Mouse (Mus musculus): ENCODE measurements at regions not wholly inside any gene's neighbourhood (a gene's known extent, or its start where the extent isn't known, plus 50 kb on each side); places are given as distances from the start of the nearest gene placed in this dataset.

GRCm38 (mm10) chr16:93190301-93190700 lies 364.4 kb upstream of the Runx1 start:
- DNase-seq (ENCODE audit: low spot score in 2 of 2), result no peak

- no peak for DNase-seq (ENCODE audit: low spot score in 2 of 2)
These were observed 363.9 kb upstream of the Runx1 start for GRCm38 (mm10) chr16:93189875-93190274.

GRCm38 (mm10) chr16:93189412-93189811 lies 363.5 kb upstream of the Runx1 start:
- no peak for DNase-seq (ENCODE audit: low spot score in 2 of 2)

- DNase-seq (ENCODE audit: low spot score in 2 of 2), result no peak
These were observed 360.6 kb upstream of the Runx1 start for GRCm38 (mm10) chr16:93186554-93186953.

- DNase-seq (ENCODE audit: low spot score in 2 of 2), result no peak
These were observed 356.7 kb upstream of the Runx1 start for GRCm38 (mm10) chr16:93182656-93183055.

GRCm38 (mm10) chr16:93181497-93181896 lies 355.5 kb upstream of the Runx1 start:
- DNase-seq (ENCODE audit: low spot score in 2 of 2), result no peak

GRCm38 (mm10) chr16:93180213-93180612 lies 354.3 kb upstream of the Runx1 start:
- DNase-seq (ENCODE audit: low spot score in 2 of 2), result no peak

GRCm38 (mm10) chr16:93166667-93167066 lies 340.7 kb upstream of the Runx1 start:
- DNase-seq (ENCODE audit: low spot score in 2 of 2), result no peak

GRCm38 (mm10) chr16:93158526-93159226 lies 332.7 kb upstream of the Runx1 start:
- DNase-seq (ENCODE audit: low spot score in 2 of 2), result no peak

GRCm38 (mm10) chr16:93153545-93154329 lies 327.8 kb upstream of the Runx1 start:
- no peak for DNase-seq (ENCODE audit: low spot score in 2 of 2)

GRCm38 (mm10) chr16:93152765-93153489 lies 327.0 kb upstream of the Runx1 start:
- DNase-seq (ENCODE audit: low spot score in 2 of 2), result no peak

- DNase-seq (ENCODE audit: low spot score in 2 of 2), result no peak
These were observed 326.1 kb upstream of the Runx1 start for GRCm38 (mm10) chr16:93152057-93152456.

GRCm38 (mm10) chr16:93151652-93152051 lies 325.7 kb upstream of the Runx1 start:
- DNase-seq (ENCODE audit: low spot score in 2 of 2), result no peak

GRCm38 (mm10) chr16:93150451-93150850 lies 324.5 kb upstream of the Runx1 start:
- DNase-seq (ENCODE audit: low spot score in 2 of 2), result no peak

GRCm38 (mm10) chr16:93147525-93148222 lies 321.7 kb upstream of the Runx1 start:
- DNase-seq (ENCODE audit: low spot score in 2 of 2), result no peak

GRCm38 (mm10) chr16:93146812-93147211 lies 320.9 kb upstream of the Runx1 start:
- no peak for DNase-seq (ENCODE audit: low spot score in 2 of 2)

GRCm38 (mm10) chr16:93145617-93146016 lies 319.7 kb upstream of the Runx1 start:
- no peak for DNase-seq (ENCODE audit: low spot score in 2 of 2)

GRCm38 (mm10) chr16:93144033-93144432 lies 318.1 kb upstream of the Runx1 start:
- DNase-seq (ENCODE audit: low spot score in 2 of 2), result no peak

GRCm38 (mm10) chr16:93143164-93143563 lies 317.2 kb upstream of the Runx1 start:
- DNase-seq (ENCODE audit: low spot score in 2 of 2), result no peak

GRCm38 (mm10) chr16:93141967-93142366 lies 316.0 kb upstream of the Runx1 start:
- no peak for DNase-seq (ENCODE audit: low spot score in 2 of 2)

GRCm38 (mm10) chr16:93140535-93141110 lies 314.7 kb upstream of the Runx1 start:
- DNase-seq (ENCODE audit: low spot score in 2 of 2), result no peak

- no peak for DNase-seq (ENCODE audit: low spot score in 2 of 2)
These were observed 311.3 kb upstream of the Runx1 start for GRCm38 (mm10) chr16:93137249-93137648.

Measured in urinary bladder, adult 18-20 months (tissue).